Mouse (Mus musculus): ENCODE measurements around the gene Myadm. TPM values are rescaled to one million over a fixed set of nuclear protein-coding genes. Genes with fewer than 3 reads are reported as not detected.

Gene Myadm
- total RNA-seq (2023), result 9.8 TPM

GRCm38 (mm10) chr7:3288976-3289970 lies at the start of gene Myadm, which contains the start of gene Prkcg:
Myadm (plus strand) TSS chr7:3289080.
Prkcg (plus strand) TSS chr7:3289179.

DNA sequence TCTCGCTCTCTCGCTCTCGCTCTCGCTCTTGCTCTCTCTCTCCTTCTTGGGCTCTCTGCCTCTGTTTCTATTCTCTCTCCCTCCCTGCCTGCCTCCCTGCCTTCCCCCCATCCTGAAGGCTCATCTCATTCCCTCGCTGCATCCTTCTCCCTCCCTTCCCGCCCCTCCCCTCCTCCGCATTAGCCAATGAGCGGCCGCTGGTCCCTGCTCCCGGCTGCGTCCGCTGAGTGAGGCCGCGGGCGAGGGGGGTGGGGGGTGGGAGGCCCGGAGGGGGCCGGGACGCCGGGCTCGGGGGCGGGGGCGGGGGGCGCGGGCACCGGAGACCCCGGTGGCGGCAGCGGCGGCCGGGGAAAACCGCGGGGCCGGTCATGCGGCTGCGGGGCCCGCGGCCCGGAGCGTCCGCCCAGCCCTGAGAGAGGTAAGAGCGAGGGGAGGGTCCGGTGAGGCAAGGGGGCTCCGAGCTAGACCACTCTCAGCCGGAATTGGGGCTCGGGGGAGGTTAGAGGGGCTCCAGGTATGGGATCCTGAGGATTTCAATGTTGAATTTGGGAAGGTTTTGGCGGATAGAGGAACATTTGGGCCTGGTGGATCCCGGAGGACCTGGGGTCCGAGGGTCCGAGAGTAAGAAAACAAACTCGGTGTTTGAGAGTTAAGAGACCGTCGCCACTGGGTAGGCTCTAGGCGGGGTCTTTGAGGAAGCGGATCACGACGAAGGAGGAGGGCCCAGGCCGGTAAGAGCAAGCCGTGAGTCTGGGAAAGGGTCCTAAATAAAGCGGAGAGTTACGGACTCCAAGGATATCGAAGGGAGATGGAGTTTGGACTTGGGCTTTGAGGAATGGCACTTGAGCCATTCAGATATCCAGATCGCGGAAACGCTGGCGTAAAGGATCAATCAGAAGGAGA lies 44.0 kb downstream of the Myadm start, which contains the start of gene Cacng7:
TSS of gene Cacng7 (plus strand) at position 337 of the 903 bp plus-strand sequence.

Other genes starting within 250 kb of the Myadm start
- not detected for gene AU018091, start 119.9 kb upstream of the Myadm start, total RNA-seq (2023)
- not detected for gene Nlrp12, start 39.3 kb upstream of the Myadm start, total RNA-seq (2023)
- 0.92 TPM for gene Prkcg, start 99 bp downstream of the Myadm start, total RNA-seq (2023)
- gene Cacng7, start 43.9 kb downstream of the Myadm start, total RNA-seq (2023), result not detected
- 0.28 TPM for gene Cacng8, start 101.6 kb downstream of the Myadm start, total RNA-seq (2023)
- gene Cacng6, start 135.1 kb downstream of the Myadm start, total RNA-seq (2023), result not detected
- not detected for gene Tarm1, start 213.5 kb downstream of the Myadm start, total RNA-seq (2023)